Mouse (Mus musculus): Measurements from ENCODE around the gene Olfr55.
A peak's percentile ranks its signal among the peaks of the same experiment; 100 is the strongest.
"Not testable (repeated sequence)": the region's sequence is repeated elsewhere in the genome, so short reads cannot be mapped to it uniquely, and the experiment has no call there.

The Olfr55 gene

DNA sequence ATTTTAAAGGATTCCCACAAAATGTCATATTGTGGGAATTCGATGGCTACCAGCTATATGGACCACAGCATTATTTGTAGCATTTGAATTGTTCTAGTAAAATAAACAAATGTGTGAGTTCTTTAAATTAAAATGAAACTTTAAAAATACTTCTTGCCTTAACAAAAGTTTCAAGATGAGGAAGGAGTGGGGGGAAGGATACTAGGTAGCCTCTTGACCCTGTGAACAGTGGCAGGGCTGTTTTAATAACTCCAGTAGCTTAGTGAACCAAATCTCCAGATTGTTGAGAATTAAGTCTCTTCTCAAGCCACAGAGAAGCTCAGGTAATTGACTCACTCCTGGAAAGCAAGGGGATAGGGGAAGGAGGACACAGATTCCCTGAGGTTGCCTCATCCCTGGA, at the start of gene Olfr55:
Olfr55 (plus strand) TSS at position 301 of the 400 bp plus-strand sequence.
- DNase-seq (ENCODE audit: low read depth, low spot score), result not testable (repeated sequence)

- DNase-seq (ENCODE audit: low read depth, low spot score), result no peak
These were observed 43.7 kb upstream of the Olfr55 start for GRCm38 (mm10) chr17:33124546-33124945.

GRCm38 (mm10) chr17:33126257-33126656, 42.0 kb upstream of the Olfr55 start:
- no peak for DNase-seq (ENCODE audit: low read depth, low spot score)

GRCm38 (mm10) chr17:33139261-33139820, 28.9 kb upstream of the Olfr55 start, which contains the start of gene Morc2b:
Morc2b (minus strand) TSS chr17:33139683.
- peak; percentile 81 for DNase-seq (ENCODE audit: low read depth, low spot score)

DNA sequence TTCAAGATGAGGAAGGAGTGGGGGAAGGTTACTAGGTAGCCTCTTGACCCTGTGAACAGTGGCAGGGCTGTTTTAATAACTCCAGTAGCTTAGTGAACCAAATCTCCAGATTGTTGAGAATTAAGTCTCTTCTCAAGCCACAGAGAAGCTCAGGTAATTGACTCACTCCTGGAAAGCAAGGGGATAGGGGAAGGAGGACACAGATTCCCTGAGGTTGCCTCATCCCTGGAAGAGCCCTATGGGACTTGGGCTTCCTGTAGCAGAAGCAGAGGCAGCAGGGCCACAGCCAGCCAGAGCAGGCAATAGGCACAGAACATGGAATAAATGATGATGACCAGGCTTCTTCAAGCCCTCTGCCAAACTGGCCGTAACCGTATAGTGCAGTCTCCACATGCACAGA, 22.8 kb downstream of the Olfr55 start, which contains the start of gene Olfr239:
Olfr239 (plus strand) TSS at position 301 of the 400 bp plus-strand sequence.
- not testable (repeated sequence) for DNase-seq (ENCODE audit: low read depth, low spot score)

GRCm38 (mm10) chr17:33221590-33221989, 53.3 kb downstream of the Olfr55 start, which contains the start of gene Olfr1564:
Olfr1564 (minus strand) TSS chr17:33221690.
- DNase-seq (ENCODE audit: low read depth, low spot score), result no peak

Data from ZHBTc4 (cell line).